Mouse (Mus musculus) lung, postnatal 10 days (tissue): ENCODE results near the gene Ccdc85a.

Experiments used
- DNase-seq: peaks from one replicate; pipeline ENCODE4 v3.0.0; 2021

Gene Ccdc85a

GRCm38 (mm10) chr11:28583911-28584434 is at the start of gene Ccdc85a:
TSS of gene Ccdc85a (minus strand) at chr11:28584324.
- peak; percentile 87 for DNase-seq

DNA sequence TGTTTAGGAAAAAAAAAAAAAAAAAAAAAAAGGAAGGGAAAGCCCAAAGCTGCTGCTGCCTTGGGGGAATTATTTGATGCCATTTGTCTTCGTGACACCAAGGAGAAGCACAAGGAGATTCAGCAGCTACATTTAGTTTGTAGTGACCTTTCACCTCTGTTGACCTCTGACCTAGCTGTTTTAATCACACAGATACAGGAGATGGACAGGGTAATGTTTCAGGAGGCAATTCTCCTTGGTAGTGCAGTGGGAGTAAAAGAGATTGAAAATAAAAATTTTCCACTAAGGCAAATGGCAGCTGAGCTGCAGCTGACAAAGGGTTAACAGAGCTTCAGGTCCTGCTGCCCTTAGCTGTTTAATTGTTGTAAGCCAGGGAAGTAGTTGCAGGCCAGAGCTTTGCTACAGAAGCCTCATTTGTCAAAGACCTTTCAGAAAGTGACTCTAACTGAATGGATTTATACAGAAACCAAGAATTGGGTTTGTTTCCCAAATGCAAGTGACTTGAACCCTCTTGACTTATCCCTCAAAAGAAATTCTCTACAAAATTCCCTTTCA is 49.5 kb upstream of the Ccdc85a start:
- no peak for DNase-seq

GRCm38 (mm10) chr11:28633093-28633492 is 49.0 kb upstream of the Ccdc85a start:
- no peak for DNase-seq

DNA sequence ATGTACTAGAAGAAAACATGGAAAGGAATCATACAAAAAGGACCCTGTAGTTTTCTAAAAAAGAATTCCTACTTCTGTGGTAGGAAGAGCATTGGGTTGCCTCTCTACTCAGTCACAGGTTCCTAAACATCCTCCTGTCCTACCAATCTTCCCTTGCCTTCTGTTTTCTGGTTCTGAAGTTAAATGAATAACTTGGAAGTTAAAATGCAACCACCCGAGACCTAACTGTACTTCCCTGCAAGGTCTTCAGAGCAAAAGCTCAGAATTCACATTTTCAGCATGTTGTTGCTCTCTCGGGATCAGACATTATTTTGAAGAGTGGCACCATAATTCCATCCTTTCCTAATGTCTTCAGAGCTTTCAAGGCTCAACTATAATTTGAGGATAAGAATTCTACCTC is 46.6 kb upstream of the Ccdc85a start:
- no peak for DNase-seq

DNA sequence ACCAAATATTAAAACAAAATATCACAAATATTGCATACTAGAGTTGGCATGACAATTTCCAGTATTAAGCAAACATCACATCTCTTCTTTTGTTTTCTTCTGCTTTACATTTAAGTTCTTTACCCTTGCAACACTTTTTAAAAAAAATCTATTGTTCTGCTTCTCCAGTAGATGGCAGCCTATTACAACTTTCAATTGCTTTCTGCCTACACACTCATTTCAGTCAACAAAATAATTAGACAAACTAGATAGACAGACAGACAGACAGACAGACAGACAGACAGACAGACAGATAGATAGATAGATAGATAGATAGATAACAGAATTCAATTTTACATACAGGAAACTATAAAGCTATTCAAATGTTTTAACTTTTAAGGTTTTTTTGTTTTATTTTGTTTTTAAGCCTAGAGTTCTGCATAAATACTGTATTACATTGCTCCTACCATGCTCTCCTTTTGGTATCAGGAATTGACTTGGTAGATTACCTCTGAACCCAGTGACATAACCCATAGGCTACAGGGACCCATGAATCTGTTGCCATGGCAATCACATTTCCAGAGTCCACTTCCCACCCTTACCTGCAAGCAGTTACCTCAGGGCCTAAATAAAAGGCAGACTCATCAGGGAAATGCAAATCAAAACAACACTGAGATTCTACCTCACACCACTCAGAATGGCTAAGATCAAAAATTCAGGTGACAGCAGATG is 26.8 kb upstream of the Ccdc85a start:
- no peak for DNase-seq

DNA sequence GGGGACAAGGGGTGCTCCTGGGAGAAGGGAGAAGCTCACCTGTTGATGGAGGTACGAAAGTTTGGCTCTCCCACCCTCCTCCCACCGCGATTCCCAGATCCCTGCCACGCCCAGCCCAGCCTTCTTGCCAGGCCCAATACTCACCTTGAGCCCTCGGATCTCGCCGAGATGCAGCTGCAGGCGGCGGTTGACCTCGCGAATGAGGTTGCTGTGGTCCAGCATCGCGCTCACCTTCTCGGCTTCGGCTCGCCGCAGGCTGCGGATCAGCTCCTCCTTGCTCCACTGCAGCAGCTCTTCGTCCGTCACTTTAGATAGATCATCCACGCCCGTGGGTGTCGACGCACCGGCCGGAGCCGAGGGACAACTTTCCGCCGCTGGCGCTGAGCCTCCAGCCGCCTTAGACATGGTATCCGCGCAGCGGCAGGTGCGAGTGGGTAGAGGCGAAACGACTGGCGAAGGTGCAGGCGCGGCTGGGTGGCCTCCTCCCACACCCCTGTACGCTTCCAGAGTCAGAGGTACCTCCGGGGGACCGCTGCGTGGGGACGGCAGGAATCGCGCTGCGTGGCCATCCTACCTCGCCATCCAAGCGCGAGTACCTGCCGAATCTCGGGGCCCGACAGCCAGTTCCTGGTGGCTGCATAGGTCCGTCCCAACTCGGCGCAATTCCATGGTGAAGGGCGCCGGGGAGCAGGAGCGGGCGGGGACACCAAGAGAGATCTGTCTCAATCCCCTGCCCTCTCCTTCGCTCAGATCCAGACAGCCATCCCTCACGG is 800 bp downstream of the Ccdc85a start:
- DNase-seq = peak; percentile 25

GRCm38 (mm10) chr11:28582218-28582617 is 1.9 kb downstream of the Ccdc85a start:
- peak; percentile 66 for DNase-seq

DNA sequence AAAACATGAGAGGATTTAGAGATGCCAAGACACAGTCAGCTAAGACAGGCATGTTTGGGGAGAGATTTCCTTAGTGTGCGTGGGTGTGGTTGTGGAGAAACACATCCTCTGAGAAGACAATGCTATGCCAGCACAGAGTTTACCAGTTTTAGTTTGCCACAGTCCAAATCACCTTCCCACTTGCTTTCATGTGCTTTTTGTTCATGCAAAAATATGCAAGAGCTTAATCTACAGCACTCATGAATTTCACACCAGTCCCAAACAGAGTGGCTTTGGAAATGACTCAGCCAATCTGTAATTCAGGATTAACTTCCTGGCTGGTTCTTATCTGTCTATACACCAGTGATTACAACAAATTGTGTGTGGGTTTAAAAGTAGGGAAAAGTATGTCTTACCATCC is 11.7 kb downstream of the Ccdc85a start:
- peak; percentile 29 for DNase-seq

DNA sequence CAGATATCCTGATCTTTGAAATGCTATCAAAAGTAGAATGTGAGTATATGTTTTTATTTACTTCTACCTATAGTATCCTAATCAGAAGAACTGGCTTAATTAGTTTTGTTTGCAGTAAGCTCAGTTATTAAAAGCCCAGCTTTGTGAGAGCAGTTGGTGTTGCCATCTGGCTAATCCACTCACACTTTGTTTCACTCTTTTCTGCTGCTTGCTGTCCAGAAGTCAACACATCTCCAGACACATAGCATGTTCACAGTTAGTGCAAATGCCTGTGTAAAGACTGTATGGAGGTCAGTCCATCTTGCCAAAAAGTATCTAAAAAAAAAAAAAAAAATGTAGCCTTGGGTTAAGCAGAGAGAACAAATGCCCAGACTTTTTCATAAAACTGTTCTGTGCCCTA is 27.7 kb downstream of the Ccdc85a start:
- DNase-seq = no peak

DNA sequence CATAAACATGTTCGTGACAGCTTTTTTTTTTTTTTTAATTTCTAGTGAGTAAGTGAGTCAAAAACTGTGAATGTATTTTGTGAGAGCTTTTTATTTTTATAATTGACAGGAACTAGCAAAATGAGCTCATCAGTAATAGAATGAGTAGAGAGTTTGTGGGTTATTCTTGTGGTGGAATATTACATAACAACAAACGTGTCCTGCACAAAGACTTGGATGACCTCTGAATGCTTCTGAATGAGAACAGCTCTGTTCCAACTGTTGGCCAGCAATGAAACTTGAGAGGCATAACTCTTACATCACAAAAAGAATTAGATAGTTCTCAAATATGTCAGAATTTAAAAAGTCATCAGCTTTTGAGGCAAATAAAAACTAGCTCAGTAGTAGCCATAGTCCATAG is 40.7 kb downstream of the Ccdc85a start:
- no peak for DNase-seq

DNA sequence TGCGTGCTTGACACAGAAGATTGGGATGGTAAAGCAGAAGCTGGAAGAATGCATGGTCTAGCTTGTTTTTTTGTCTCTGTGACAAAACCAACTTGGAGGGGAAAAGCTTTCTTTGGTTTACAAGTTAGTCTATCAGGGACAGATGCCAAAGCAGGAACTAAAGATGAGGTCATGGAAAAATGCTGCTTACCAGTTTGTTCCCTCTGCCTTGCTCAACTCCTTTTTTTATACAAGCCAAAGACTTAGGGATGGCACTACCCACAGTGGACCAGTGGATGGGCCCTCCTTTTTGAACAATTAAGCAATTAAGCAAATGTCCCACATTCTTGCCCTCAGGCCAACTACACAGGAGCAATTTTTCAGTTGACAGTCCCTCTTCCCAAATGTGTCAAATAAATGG is 42.8 kb downstream of the Ccdc85a start:
- peak; percentile 8 for DNase-seq

DNA sequence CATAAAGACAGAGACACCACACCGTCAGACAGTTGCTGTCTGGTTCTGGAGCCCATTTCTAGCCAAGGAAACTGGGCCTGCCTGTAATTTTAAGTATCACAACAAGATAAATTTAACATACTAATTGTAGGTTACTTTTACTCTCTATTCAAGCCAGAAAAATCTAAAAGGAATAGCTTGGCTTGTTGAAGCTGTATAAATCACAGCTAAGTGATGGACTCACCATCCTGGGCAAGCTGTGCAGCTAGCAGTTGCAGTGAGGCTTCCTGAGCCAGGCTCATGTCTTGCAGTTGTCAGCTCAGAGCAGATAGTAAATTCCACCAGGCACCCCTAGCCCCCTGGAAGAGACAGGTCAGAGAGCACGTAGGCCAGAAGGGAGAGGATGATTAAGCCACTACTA is 50.8 kb downstream of the Ccdc85a start:
- no peak for DNase-seq

DNA sequence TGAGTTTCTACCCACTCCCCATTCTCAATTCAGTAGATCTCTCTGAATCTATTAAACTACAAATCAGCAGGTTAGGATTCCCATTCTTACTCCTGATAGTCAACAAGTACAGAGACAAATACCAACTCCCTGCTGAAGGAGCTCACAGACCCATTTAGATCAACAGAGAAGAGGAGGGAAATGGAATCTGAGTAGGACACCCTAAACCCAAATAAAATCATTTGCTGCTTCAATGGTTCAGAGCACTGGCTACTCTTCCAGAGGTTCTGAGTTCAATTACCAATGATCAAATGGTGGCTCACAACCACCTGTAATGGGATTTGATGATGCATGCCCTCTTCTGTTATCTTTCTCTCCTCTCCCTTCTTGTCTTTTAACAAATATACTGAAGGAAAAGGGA is 82.9 kb downstream of the Ccdc85a start:
- DNase-seq = no peak

- peak; percentile 16 for DNase-seq
Measured at GRCm38 (mm10) chr11:28497034-28497433, 87.1 kb downstream of the Ccdc85a start.

- no peak for DNase-seq
Measured at GRCm38 (mm10) chr11:28493362-28493761, 90.8 kb downstream of the Ccdc85a start.

DNA sequence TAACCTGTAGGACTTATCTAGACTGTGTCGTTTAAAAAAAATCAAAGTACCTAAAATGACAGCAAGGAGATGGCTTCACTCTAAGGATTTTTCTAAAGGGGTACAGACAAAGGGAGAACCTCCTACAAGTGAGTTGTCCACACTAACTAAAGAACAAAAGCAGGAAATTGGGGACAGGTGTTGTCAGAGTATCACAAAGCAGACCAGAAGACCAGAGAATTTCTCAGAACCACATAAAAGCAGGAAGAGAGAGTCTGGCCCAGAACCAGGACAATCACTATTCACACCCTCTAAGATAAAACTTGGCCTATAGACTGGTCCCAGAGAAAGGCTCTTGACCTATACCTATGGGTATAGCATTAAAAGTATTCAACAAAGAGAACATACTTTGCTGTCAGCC is 92.8 kb downstream of the Ccdc85a start:
- peak; percentile 3 for DNase-seq

- DNase-seq = no peak
Measured at GRCm38 (mm10) chr11:28484083-28484729, 99.9 kb downstream of the Ccdc85a start.

DNA sequence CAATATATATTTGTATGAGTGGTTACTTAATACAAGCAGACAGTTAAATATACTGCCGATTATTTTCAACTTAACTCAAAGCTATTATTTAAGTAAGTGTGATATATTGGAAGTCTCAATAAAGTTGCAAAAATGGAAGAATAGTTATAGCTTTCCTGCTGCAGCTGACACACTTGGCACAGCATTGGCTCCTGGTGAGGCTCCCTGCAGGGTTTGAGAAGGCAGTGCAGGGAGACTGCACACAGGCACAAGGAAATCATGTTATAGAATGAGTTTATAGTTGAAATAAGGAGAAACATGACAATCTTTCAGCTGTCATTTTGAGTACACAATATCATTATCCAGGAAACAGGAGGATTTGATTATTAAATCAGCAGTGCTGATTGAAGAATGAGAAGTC is 107.0 kb downstream of the Ccdc85a start:
- DNase-seq = no peak

DNA sequence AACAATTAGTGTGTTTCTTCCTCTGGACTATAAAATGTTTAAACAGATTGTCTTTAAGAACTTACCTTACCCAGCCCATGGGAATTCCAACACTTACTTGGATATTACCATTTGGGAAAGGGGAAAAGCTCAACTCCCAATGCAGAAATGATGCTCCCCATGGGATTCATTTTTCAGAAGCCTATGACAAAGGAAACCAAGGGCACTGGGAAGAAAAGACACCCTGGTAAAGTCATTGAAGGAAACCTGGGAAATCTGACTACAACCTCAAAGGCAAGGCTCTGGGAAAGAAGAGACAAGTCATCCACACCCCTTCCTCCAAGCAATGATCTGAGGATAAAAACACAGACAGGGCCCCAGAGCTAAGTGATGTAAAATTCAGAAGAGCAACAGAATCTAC is 118.4 kb downstream of the Ccdc85a start:
- no peak for DNase-seq

DNA sequence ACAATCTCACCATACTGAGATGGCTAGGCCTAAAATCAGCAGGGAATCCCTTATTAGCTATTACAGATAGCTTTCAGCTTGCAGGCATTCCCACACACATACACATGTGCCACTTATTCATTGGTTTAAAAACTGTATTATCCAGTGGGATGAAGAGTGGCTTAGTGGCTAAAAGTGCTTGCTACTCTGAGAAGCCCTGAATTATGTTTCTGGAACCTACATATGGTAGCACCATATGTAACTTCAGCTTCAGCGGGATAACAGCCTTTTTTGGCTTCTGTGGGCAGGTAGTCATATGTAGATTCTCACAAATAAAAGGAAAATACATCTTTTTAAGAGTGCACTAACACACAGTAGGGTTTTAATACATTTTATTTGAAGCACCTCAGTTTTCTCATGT is 119.2 kb downstream of the Ccdc85a start:
- DNase-seq = no peak

GRCm38 (mm10) chr11:28459165-28459564 is 125.0 kb downstream of the Ccdc85a start:
- no peak for DNase-seq

DNA sequence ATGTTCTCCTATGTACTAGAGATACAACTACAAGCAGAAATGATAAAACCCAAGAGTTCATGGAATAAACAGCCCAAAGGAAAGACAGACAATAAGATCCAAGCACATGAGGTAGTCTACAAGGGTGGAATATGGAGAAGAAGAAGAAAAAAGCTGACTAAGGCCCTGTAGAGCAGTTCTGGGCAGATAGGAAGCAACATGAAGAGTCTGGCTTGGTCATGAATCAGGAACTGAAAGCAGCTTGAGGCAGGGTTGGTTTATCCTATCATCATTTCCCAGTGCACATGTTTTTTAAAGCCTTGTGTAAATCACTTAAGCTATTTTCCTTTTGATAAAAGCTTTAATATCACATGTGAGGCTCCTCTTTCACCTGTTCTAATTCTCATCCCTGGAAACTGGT is 144.2 kb downstream of the Ccdc85a start:
- no peak for DNase-seq

DNA sequence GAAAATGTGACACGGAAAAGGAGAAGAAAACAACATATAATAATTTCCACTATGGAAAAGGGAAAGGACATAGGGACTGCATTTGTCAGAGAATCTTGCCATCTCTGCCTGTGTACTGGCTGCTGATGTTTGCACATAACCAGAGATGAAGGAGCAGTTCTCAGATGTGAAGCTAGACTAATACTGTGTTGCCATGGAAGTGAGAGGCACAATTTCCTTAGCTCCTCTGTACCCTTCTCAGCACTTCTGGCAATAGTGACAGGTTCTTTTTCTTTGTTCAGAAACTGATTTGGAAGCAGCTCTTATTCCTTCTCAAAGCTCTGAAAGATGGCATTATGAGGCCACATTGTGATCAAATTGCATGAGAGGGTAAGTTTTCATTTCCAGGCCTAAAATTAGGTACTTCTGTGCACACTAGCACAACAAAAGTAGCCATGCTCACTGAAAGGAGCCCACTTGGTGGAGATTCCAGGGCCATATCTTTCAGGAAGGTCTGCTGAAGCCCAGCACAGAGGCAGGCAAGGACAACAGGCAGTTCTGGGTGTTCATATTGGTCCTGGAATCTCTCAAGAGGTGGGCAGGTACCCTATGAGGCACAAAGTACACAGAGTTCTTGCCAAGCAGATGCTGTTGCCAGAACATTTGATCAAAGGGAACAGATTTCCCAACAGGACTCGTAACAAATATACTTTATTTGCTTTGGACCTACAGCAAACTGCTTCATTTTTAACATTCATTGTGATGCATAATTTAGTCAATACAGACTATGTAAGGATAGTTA is 161.5 kb downstream of the Ccdc85a start:
- DNase-seq = peak; percentile 14
